Mouse (Mus musculus): ENCODE data around the gene Olfr996. TPM values are rescaled to one million over a fixed set of nuclear protein-coding genes. Genes with fewer than 3 reads are reported as not detected.
"Not testable (repeated sequence)": the region's sequence is repeated elsewhere in the genome, so short reads cannot be mapped to it uniquely, and the experiment has no call there.

Olfr996 gene
- not detected in 2 replicates for total RNA-seq (2014; rRNA removed)
- not detected in 2 replicates for polyA plus RNA-seq (2015; fragmentation: Nextera tagmentation; extraction: Ambion mirVana)

GRCm38 (mm10) chr2:85578915-85579314 is at the start of gene Olfr996:
Olfr996 (plus strand) TSS chr2:85579215.
- no peak for ATAC-seq
- no peaks in the 10 kb centered on the region for H3K4me1 ChIP-seq (ENCODE audit: insufficient read depth)

DNA sequence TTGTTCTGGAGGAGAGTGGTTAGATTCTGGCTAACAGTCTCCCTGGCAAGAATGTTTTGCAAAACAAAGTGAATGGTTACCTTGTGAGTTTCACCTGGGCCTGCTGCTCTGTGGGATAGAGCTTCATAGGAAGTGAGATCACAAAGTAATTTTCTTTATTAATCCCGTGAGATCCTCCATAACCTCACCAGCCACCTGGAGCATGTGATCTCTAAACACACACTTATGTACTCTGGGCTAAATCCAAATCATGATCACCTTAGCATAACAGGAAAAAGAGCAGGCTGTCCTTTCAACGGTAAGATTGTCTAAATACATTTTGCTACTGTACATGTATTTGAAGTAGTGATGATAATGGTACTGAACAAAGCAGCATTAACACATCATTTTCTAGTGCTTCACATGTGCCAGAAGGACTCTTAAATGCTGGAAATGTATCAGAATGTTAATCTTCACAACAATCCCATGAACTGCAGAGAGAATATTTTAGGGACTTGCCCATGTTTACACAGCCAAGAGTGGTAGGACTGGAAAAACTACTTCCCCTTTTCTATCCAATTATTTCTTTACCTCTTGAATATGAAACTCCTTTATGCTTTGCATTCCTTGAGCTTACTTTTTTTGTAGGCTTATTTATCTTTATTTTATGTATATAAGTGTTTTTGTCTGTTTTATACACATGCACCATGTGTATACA is 46.8 kb upstream of the Olfr996 start:
- no peak for DNase-seq
- Histone ChIP-seq H3K27me3 (ENCODE audit: insufficient read depth, low read length) (no peaks in the 10 kb centered on the region), H3K4me2 (ENCODE audit: low read depth) (no peak overlapping the region), H3K36me3 (ENCODE audit: insufficient read depth) (no peaks in the 10 kb centered on the region), H3K27ac (ENCODE audit: low read depth, low read length) (no peak overlapping the region), H3K4me1 (ENCODE audit: insufficient read depth) (no peaks in the 10 kb centered on the region), H3K9ac (no peak overlapping the region), H3K9me3 (ENCODE audit: low read length) (no peaks in the 10 kb centered on the region), H3K4me3 (ENCODE audit: low read depth, low read length) (no peak overlapping the region)
- TF ChIP-seq CTCF (IDR thresholded peaks at IDR 0.05; ENCODE audit: low read depth): no peak
- no peak for ATAC-seq
- WGBS: 81% methylated on average over 2 of the region's 2 CpGs

More at GRCm38 (mm10) chr2:85578915-85579314, at the start of gene Olfr996:
- no peaks in the 10 kb centered on the region for H3K27me3 ChIP-seq (ENCODE audit: insufficient read depth, low read length)
- no peak within 1 kb of the TSS for H3K4me3 ChIP-seq (ENCODE audit: low read depth, low read length)
- no peak within 1 kb of the TSS for H3K27ac ChIP-seq (ENCODE audit: low read depth, low read length)
- H3K9me3 ChIP-seq (ENCODE audit: low read length): no peaks in the 10 kb centered on the region
- TF ChIP-seq CTCF (IDR thresholded peaks at IDR 0.05; ENCODE audit: low read depth): no peak
- H3K9ac ChIP-seq: no peak within 1 kb of the TSS
- no peak for DNase-seq
- no peaks in the 10 kb centered on the region for H3K36me3 ChIP-seq (ENCODE audit: insufficient read depth)
- no peak within 1 kb of the TSS for H3K4me2 ChIP-seq (ENCODE audit: low read depth)

DNA sequence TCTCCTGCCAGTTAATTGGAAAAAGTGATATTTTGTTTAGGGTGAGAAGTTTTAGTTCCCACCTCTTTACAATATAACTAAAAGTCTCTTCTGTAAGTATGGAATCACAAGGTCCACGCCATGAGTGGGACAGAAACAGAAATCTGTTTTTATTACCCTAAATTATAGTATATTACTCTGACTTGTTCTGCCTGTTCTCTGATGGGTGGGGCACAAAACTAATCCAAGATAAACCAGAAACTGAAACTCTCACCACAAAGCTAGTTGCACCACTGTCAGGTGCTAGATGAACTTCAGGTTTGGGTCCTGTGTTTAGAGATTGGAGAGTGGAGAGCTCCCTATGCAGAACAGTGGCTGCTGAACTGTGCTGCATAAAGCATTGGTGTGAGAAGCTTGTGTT is 45.1 kb upstream of the Olfr996 start:
- 92% methylated on average over 1 of the region's 1 CpGs for WGBS
- H3K36me3 ChIP-seq (ENCODE audit: insufficient read depth): no peaks in the 10 kb centered on the region

GRCm38 (mm10) chr2:85554806-85555205 is 24.2 kb upstream of the Olfr996 start:
- Histone ChIP-seq H3K27ac (ENCODE audit: low read depth, low read length) (no peak overlapping the region), H3K9me3 (ENCODE audit: low read length) (no peaks in the 10 kb centered on the region), H3K4me1 (ENCODE audit: insufficient read depth) (no peaks in the 10 kb centered on the region), H3K27me3 (ENCODE audit: insufficient read depth, low read length) (no peaks in the 10 kb centered on the region), H3K9ac (no peak overlapping the region), H3K36me3 (ENCODE audit: insufficient read depth) (no peaks in the 10 kb centered on the region), H3K4me2 (ENCODE audit: low read depth) (no peak overlapping the region), H3K4me3 (ENCODE audit: low read depth, low read length) (no peak overlapping the region)
- DNase-seq (no peak), ATAC-seq (no peak)
- no peak for TF ChIP-seq CTCF (IDR thresholded peaks at IDR 0.05; ENCODE audit: low read depth)
- WGBS: 79% methylated on average over 1 of the region's 1 CpGs

More for the DNA sequence above, 45.1 kb upstream of the Olfr996 start:
- no peaks in the 10 kb centered on the region for H3K4me1 ChIP-seq (ENCODE audit: insufficient read depth)
- H3K27ac ChIP-seq (ENCODE audit: low read depth, low read length): no peak overlapping the region
- H3K4me2 ChIP-seq (ENCODE audit: low read depth): no peak overlapping the region
- H3K27me3 ChIP-seq (ENCODE audit: insufficient read depth, low read length): no peaks in the 10 kb centered on the region
- no peak for TF ChIP-seq CTCF (IDR thresholded peaks at IDR 0.05; ENCODE audit: low read depth)
- no peak overlapping the region for H3K9ac ChIP-seq
- H3K9me3 ChIP-seq (ENCODE audit: low read length): no peaks in the 10 kb centered on the region
- DNase-seq: no peak
- no peak for ATAC-seq
- no peak overlapping the region for H3K4me3 ChIP-seq (ENCODE audit: low read depth, low read length)

GRCm38 (mm10) chr2:85560226-85560625 is 18.8 kb upstream of the Olfr996 start:
- H3K9ac ChIP-seq: no peak overlapping the region
- H3K36me3 ChIP-seq (ENCODE audit: insufficient read depth): no peaks in the 10 kb centered on the region
- 67% methylated on average over 4 of the region's 4 CpGs for WGBS
- no peaks in the 10 kb centered on the region for H3K4me1 ChIP-seq (ENCODE audit: insufficient read depth)
- H3K9me3 ChIP-seq (ENCODE audit: low read length): no peaks in the 10 kb centered on the region
- ATAC-seq (no peak), DNase-seq (peak; percentile 4)
- H3K4me2 ChIP-seq (ENCODE audit: low read depth): no peak overlapping the region
- TF ChIP-seq CTCF (IDR thresholded peaks at IDR 0.05; ENCODE audit: low read depth): no peak
- H3K4me3 ChIP-seq (ENCODE audit: low read depth, low read length): no peak overlapping the region
- no peak overlapping the region for H3K27ac ChIP-seq (ENCODE audit: low read depth, low read length)
- no peaks in the 10 kb centered on the region for H3K27me3 ChIP-seq (ENCODE audit: insufficient read depth, low read length)

- no peaks in the 10 kb centered on the region for H3K9me3 ChIP-seq (ENCODE audit: low read length)
- ATAC-seq: peak; percentile 76; the same call in 1 of the 2 replicates
- DNase-seq: peak; percentile 79
Measured at GRCm38 (mm10) chr2:85561187-85561586, 17.8 kb upstream of the Olfr996 start.

DNA sequence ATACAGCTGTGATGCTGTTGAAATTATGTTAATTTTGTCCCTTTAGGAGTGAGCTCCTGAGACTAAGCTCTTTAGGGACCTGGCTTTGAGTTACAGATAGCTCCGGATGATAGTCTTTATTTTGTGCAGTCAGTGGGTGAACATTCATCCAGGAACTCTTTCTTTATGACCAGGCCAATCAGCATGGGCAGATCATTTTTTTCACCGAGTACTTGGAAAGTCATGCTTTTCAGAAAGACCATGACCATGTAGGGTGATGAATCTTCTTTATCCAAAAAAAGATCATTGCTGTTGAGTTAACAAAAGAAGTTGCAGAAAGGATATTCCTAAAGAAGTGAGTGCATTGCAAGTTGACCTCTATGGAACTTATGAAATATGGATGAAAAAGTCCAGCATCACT is 9.6 kb downstream of the Olfr996 start, which contains the start of gene Olfr998:
TSS of gene Olfr998 (plus strand) at position 301 of the 400 bp plus-strand sequence.
- H3K9ac ChIP-seq; H3K36me3 ChIP-seq (ENCODE audit: insufficient read depth); H3K27ac ChIP-seq (ENCODE audit: low read depth, low read length); H3K4me1 ChIP-seq (ENCODE audit: insufficient read depth); H3K9me3 ChIP-seq (ENCODE audit: low read length); DNase-seq; H3K4me2 ChIP-seq (ENCODE audit: low read depth); H3K4me3 ChIP-seq (ENCODE audit: low read depth, low read length); ATAC-seq; H3K27me3 ChIP-seq (ENCODE audit: insufficient read depth, low read length): not testable (repeated sequence)
- 89% methylated on average over 2 of the region's 2 CpGs for WGBS

More at GRCm38 (mm10) chr2:85561187-85561586, 17.8 kb upstream of the Olfr996 start:
- peak; percentile 93 for TF ChIP-seq CTCF (IDR thresholded peaks at IDR 0.05; ENCODE audit: low read depth)
- no peaks in the 10 kb centered on the region for H3K27me3 ChIP-seq (ENCODE audit: insufficient read depth, low read length)
- no peak overlapping the region for H3K27ac ChIP-seq (ENCODE audit: low read depth, low read length)
- no peak overlapping the region for H3K9ac ChIP-seq
- H3K4me1 ChIP-seq (ENCODE audit: insufficient read depth): no peaks in the 10 kb centered on the region
- no peaks in the 10 kb centered on the region for H3K36me3 ChIP-seq (ENCODE audit: insufficient read depth)
- WGBS: 23% methylated on average over 4 of the region's 4 CpGs
- H3K4me2 ChIP-seq (ENCODE audit: low read depth): no peak overlapping the region
- no peak overlapping the region for H3K4me3 ChIP-seq (ENCODE audit: low read depth, low read length)
